Mouse (Mus musculus) cortical plate, adult 2 months (tissue): Measurements from ENCODE around the gene Stard5. TPM values are rescaled to one million over a fixed set of nuclear protein-coding genes. Genes with fewer than 3 reads are reported as not detected.
A peak's percentile ranks its signal among the peaks of the same experiment; 100 is the strongest.

Source experiments
- H3K27ac ChIP-seq: fragments of 200-500 bp; 2 replicates; pipeline ENCODE4 v1.5.1; 2012; ENCODE audit warnings: low read length, control low read depth, inconsistent platforms; ENCODE audit not compliant: insufficient read depth
- H3K4me1 ChIP-seq: fragments of 200-500 bp; 2 replicates; pipeline ENCODE4 v1.6.1; 2011; ENCODE audit warnings: low read length; ENCODE audit not compliant: control insufficient read depth, insufficient read depth
- H3K4me3 ChIP-seq: fragments of 200-500 bp; 2 replicates; pipeline ENCODE4 v1.5.1; 2011; ENCODE audit warnings: mild to moderate bottlenecking, low read length, control low read depth; ENCODE audit not compliant: insufficient read depth
- CTCF ChIP-seq: fragments of 200-500 bp; IDR thresholded peaks from 2 replicates; pipeline ENCODE4 v1.5.1; 2011; ENCODE audit warnings: mild to moderate bottlenecking, control low read depth, low read length; ENCODE audit not compliant: insufficient read depth; ENCODE audit errors: extremely low read depth
- POLR2A ChIP-seq: fragments of 200-500 bp; IDR thresholded peaks from 2 replicates; pipeline ENCODE4 v1.6.1; 2011; ENCODE audit warnings: mild to moderate bottlenecking, low read length, control low read depth; ENCODE audit not compliant: insufficient read depth; ENCODE audit errors: extremely low read depth
- polyA plus RNA-seq: library from polyadenylated mRNA; depleted of rRNA; stranded (reverse); fragments of >200 nt; gene quantifications from 2 replicates; pipeline ENCODE4 v1.2.3, GENCODE M21; 2012

Stard5 gene
- polyA plus RNA-seq, 1 experiment = 10.1 TPM

GRCm38 (mm10) chr7:83661763-83662162 is 30.0 kb downstream of the Stard5 start:
- Histone ChIP-seq H3K27ac (no peak overlapping the region), H3K4me1 (no peaks in the 10 kb centered on the region; the same call in 1 of the 2 replicates), H3K4me3 (no peak overlapping the region)
- TF ChIP-seq POLR2A (no peak), CTCF (no peak)

GRCm38 (mm10) chr7:83662711-83663375 is 31.1 kb downstream of the Stard5 start:
- Histone ChIP-seq H3K27ac (no peak overlapping the region), H3K4me3 (no peak overlapping the region), H3K4me1 (no peaks in the 10 kb centered on the region; the same call in 1 of the 2 replicates)
- TF ChIP-seq CTCF (no peak), POLR2A (no peak)

GRCm38 (mm10) chr7:83666087-83666595 is 34.4 kb downstream of the Stard5 start:
- no peak overlapping the region for H3K4me3 ChIP-seq
- TF ChIP-seq CTCF (no peak), POLR2A (no peak)
- H3K4me1 ChIP-seq = no peaks in the 10 kb centered on the region; the same call in 1 of the 2 replicates
- no peak overlapping the region for H3K27ac ChIP-seq

- Histone ChIP-seq H3K4me1 (no peaks in the 10 kb centered on the region; the same call in 1 of the 2 replicates), H3K4me3 (no peak overlapping the region), H3K27ac (no peak overlapping the region)
- no peak for TF ChIP-seq POLR2A
- no peak for TF ChIP-seq CTCF
Observed at GRCm38 (mm10) chr7:83667936-83668645, 36.3 kb downstream of the Stard5 start.

GRCm38 (mm10) chr7:83668724-83669123 is 37.0 kb downstream of the Stard5 start:
- no peaks in the 10 kb centered on the region for H3K4me1 ChIP-seq
- no peak overlapping the region for H3K4me3 ChIP-seq
- TF ChIP-seq POLR2A (no peak), CTCF (peak; percentile 86)
- H3K27ac ChIP-seq = no peak overlapping the region

- TF ChIP-seq POLR2A (no peak), CTCF (no peak)
- no peak overlapping the region for H3K27ac ChIP-seq
- no peaks in the 10 kb centered on the region for H3K4me1 ChIP-seq
- H3K4me3 ChIP-seq = no peak overlapping the region
Observed at GRCm38 (mm10) chr7:83671573-83671972, 39.8 kb downstream of the Stard5 start.

DNA sequence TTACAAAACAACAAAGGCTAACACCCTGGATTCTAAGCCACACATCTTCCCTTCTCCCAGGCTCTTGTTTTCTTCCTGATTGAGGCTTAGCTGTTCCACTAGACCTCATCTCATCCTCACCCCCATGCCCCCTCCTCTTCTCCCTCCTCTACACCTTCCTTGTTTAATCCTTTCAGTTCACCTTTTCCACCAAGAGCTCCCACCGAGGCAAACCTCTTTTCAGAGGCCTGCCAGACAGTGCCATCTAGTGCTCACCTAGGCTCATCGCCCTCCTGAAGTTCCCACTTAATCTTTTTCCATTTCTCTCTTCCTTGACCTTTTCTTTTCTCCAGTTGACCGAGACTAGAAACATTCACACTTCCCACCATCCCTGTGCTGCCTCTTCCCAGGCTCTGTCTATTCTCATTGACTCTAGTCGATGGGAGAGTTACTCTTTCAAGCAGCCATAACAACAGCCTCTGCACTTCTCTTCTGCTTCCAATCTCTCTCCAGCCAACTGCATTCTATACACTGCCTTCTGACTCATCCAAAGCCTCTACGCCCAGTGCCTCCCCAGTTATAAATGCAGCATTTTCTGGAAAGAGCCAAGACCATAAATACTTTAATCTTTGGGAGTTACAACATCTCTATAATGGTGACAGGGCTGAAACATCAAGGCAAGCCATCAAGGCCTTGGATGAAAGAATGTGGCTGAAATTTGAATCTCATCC is 43.9 kb downstream of the Stard5 start:
- Histone ChIP-seq H3K27ac (no peak overlapping the region), H3K4me1 (no peaks in the 10 kb centered on the region; the same call in none of the 2 replicates), H3K4me3 (no peak overlapping the region)
- TF ChIP-seq CTCF (peak; percentile 67), POLR2A (no peak)

- no peaks in the 10 kb centered on the region; the same call in none of the 2 replicates for H3K4me1 ChIP-seq
- no peak overlapping the region for H3K27ac ChIP-seq
- TF ChIP-seq POLR2A (no peak), CTCF (no peak)
- no peak overlapping the region for H3K4me3 ChIP-seq
Observed at GRCm38 (mm10) chr7:83677296-83677695, 45.5 kb downstream of the Stard5 start.

DNA sequence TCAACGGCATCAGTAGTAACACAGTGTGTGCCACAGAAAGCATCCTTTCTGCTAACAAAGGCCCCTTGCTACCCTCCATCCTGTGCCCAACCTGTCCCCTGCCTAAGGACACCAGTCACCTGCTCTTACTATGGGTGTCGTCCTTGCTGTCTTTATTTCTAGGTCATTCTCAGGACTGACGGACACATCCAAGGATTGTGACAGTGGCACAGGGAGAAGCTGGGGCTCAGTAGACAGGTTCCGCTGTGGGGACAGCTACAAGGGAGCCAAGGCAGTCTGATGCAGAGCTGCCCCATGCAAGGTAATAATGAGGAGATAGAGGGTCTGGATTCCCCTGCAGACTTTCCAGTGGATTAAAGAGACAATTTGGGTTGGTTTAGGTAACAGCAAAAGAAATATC is 46.7 kb downstream of the Stard5 start:
- Histone ChIP-seq H3K27ac (no peak overlapping the region), H3K4me1 (no peaks in the 10 kb centered on the region; the same call in none of the 2 replicates), H3K4me3 (no peak overlapping the region)
- TF ChIP-seq CTCF (no peak), POLR2A (no peak)
